Mouse (Mus musculus): Measurements from ENCODE around the gene Kmt2e. TPM values are rescaled to one million over a fixed set of nuclear protein-coding genes. Genes with fewer than 3 reads are reported as not detected.

Kmt2e gene
- total and polyA plus RNA-seq, 3 experiments, result 7.2 to 29.7 (median 21.3) TPM

GRCm38 (mm10) chr5:23512556-23512955 lies 78.3 kb downstream of the Kmt2e start:
- H3K36me3 ChIP-seq (replicated peaks in 1 of 2; ENCODE audit: control insufficient read depth in 1 of 2, insufficient read depth in 1 of 2, low read length in 1 of 2), result peaks cover 48 to 88% of the 10 kb centered on the region in 2 experiments
- H3K9ac ChIP-seq (ENCODE audit: insufficient read depth, low read depth), result no peak overlapping the region
- TF ChIP-seq JUND (conservative IDR thresholded peaks at IDR 0.05; ENCODE audit: low read depth, low read length) (no peak), RAD21 (IDR thresholded peaks at IDR 0.05; ENCODE audit: low read depth, low read length) (no peak), EP300 (IDR thresholded peaks at IDR 0.05; ENCODE audit: low read length) (no peak), MAFK (IDR thresholded peaks at IDR 0.05; ENCODE audit: insufficient replicate concordance, low read length) (no peak), HCFC1 (IDR thresholded peaks at IDR 0.05; ENCODE audit: low read depth, low read length) (no peak), CHD2 (IDR thresholded peaks at IDR 0.05; ENCODE audit: low read length) (no peak), RCOR1 (conservative IDR thresholded peaks at IDR 0.05; ENCODE audit: low read depth, low read length) (no peak), MAX (IDR thresholded peaks at IDR 0.05; ENCODE audit: low read length) (no peak), POLR2AphosphoS2 (IDR thresholded peaks at IDR 0.05; ENCODE audit: low read depth, low read length) (no peak), KAT2A (IDR thresholded peaks at IDR 0.05; ENCODE audit: insufficient replicate concordance, low read length) (no peak), E2F4 (IDR thresholded peaks at IDR 0.05; ENCODE audit: insufficient replicate concordance, low read depth, low read length) (no peak), NRF1 (IDR thresholded peaks at IDR 0.05; ENCODE audit: low read depth, low read length) (no peak), USF2 (conservative IDR thresholded peaks at IDR 0.05; ENCODE audit: low read depth, low read length) (no peak), ZNF384 (IDR thresholded peaks at IDR 0.05; ENCODE audit: low read depth, low read length) (no peak), TBP (conservative IDR thresholded peaks at IDR 0.05; ENCODE audit: low read depth, low read length) (no peak), CHD1 (IDR thresholded peaks at IDR 0.05; ENCODE audit: low read depth, low read length) (no peak)
- no peaks in the 10 kb centered on the region for H3K79me2 ChIP-seq (replicated peaks; ENCODE audit: control insufficient read depth, extremely low read depth, insufficient read depth, poor library complexity, severe bottlenecking)
- H3K9me3 ChIP-seq (replicated peaks; ENCODE audit: low read length), result no peaks in the 10 kb centered on the region
- H3K4me2 ChIP-seq (ENCODE audit: insufficient read depth, low read depth, poor library complexity, severe bottlenecking), result no peak overlapping the region
- no peaks in the 10 kb centered on the region for H3K27me3 ChIP-seq (replicated peaks)
- no peak overlapping the region for H3K27ac ChIP-seq (ENCODE audit: insufficient read depth, low read depth)
- dilution Hi-C loops (cut with MboI; ENCODE audit: extremely low pct_ligation_motif_present, extremely low pct_unique_long_range_greater_than_20kb, low sequenced_read_pairs), result no loop called here
- H3K4me1 ChIP-seq (ENCODE audit: control insufficient read depth in 1 of 2, insufficient read depth in 2 of 2), result 0 out of 4 replicates have a peak, but pooled peaks cover 0 to 2% of the 10 kb centered on the region in 2 experiments
- no peak for DNase-seq (ENCODE audit: extremely low read depth)
- in situ Hi-C loops (cut with MboI; ENCODE audit: low pct_ligation_motif_present, low pct_unique_long_range_greater_than_20kb, low sequenced_read_pairs), result loop anchor here (10.0 kb wide), 2 partner anchors 142 to 202 kb away; no protein-coding TSS in a partner anchor
- no peak overlapping the region for H3K4me3 ChIP-seq (replicated peaks in 1 of 3; ENCODE audit: low read depth in 2 of 3, low read length in 2 of 3, poor library complexity in 1 of 3)

- no peak for TF ChIP-seq SMC3 (IDR thresholded peaks at IDR 0.05; ENCODE audit: low read depth, low read length)
- no peak for TF ChIP-seq IRF4 (IDR thresholded peaks at IDR 0.05; ENCODE audit: low read depth, low read length)
- TF ChIP-seq MAX (IDR thresholded peaks at IDR 0.05; ENCODE audit: low read length), result no peak
- TF ChIP-seq HCFC1 (IDR thresholded peaks at IDR 0.05; ENCODE audit: low read depth, low read length), result no peak
- no peak for TF ChIP-seq USF1 (IDR thresholded peaks at IDR 0.05; ENCODE audit: low read depth, low read length)
- TF ChIP-seq JUND (conservative IDR thresholded peaks at IDR 0.05; ENCODE audit: low read depth, low read length), result no peak
- TF ChIP-seq CHD2 (IDR thresholded peaks at IDR 0.05; ENCODE audit: low read length), result no peak
- TF ChIP-seq RAD21 (IDR thresholded peaks at IDR 0.05; ENCODE audit: low read depth, low read length), result no peak
- TF ChIP-seq CTCF (conservative IDR thresholded peaks at IDR 0.05 in 1 of 2, IDR thresholded peaks at IDR 0.05 in 1 of 2; ENCODE audit: low read depth in 2 of 2, low read length in 2 of 2), result no peak
- no peak for TF ChIP-seq ETS1 (conservative IDR thresholded peaks at IDR 0.05; ENCODE audit: low read depth, low read length)
- TF ChIP-seq NELFE (IDR thresholded peaks at IDR 0.05; ENCODE audit: low read depth, low read length), result no peak
- TF ChIP-seq SIN3A (IDR thresholded peaks at IDR 0.05; ENCODE audit: low read length), result no peak
- TF ChIP-seq UBTF (IDR thresholded peaks at IDR 0.05; ENCODE audit: low read depth, low read length), result no peak
- TF ChIP-seq NRF1 (IDR thresholded peaks at IDR 0.05; ENCODE audit: low read depth, low read length), result no peak
- TF ChIP-seq USF2 (conservative IDR thresholded peaks at IDR 0.05; ENCODE audit: low read depth, low read length), result no peak
- TF ChIP-seq PAX5 (IDR thresholded peaks at IDR 0.05; ENCODE audit: low read length), result no peak
- no peak for TF ChIP-seq POLR2AphosphoS2 (IDR thresholded peaks at IDR 0.05; ENCODE audit: low read depth, low read length)
- TF ChIP-seq CHD1 (IDR thresholded peaks at IDR 0.05; ENCODE audit: low read depth, low read length), result no peak
- no peak overlapping the region for H3K9ac ChIP-seq (ENCODE audit: insufficient read depth, low read depth)
- H3K36me3 ChIP-seq (replicated peaks in 1 of 2; ENCODE audit: control insufficient read depth in 1 of 2, insufficient read depth in 1 of 2, low read length in 1 of 2), result peaks cover 51 to 89% of the 10 kb centered on the region in 2 experiments
- dilution Hi-C loops (cut with MboI; ENCODE audit: extremely low pct_ligation_motif_present, extremely low pct_unique_long_range_greater_than_20kb, low sequenced_read_pairs) (no loop called here), in situ Hi-C loops (cut with MboI; ENCODE audit: low pct_ligation_motif_present, low pct_unique_long_range_greater_than_20kb, low sequenced_read_pairs) (loop anchor here (10.0 kb wide), 2 partner anchors 141 to 201 kb away; no protein-coding TSS in a partner anchor)
- H3K4me1 ChIP-seq (ENCODE audit: control insufficient read depth in 1 of 2, insufficient read depth in 2 of 2), result peaks cover 0 to 6% of the 10 kb centered on the region in 2 experiments; a peak in 1 of 4 replicates
- no peaks in the 10 kb centered on the region for H3K79me2 ChIP-seq (replicated peaks; ENCODE audit: control insufficient read depth, extremely low read depth, insufficient read depth, poor library complexity, severe bottlenecking)
- H3K4me2 ChIP-seq (ENCODE audit: insufficient read depth, low read depth, poor library complexity, severe bottlenecking), result no peak overlapping the region
- H3K27ac ChIP-seq (ENCODE audit: insufficient read depth, low read depth), result no peak overlapping the region
- no peak for DNase-seq (ENCODE audit: extremely low read depth)
- H3K27me3 ChIP-seq (replicated peaks), result no peaks in the 10 kb centered on the region
- H3K4me3 ChIP-seq (replicated peaks in 1 of 3; ENCODE audit: low read depth in 2 of 3, low read length in 2 of 3, poor library complexity in 1 of 3), result no peak overlapping the region
- H3K9me3 ChIP-seq (replicated peaks; ENCODE audit: low read length), result no peaks in the 10 kb centered on the region
Observed at GRCm38 (mm10) chr5:23513468-23513867, 79.2 kb downstream of the Kmt2e start.

Measured in CH12.LX (cell line).